Mouse (Mus musculus): ENCODE measurements around the gene Dazap1.

The Dazap1 gene

GRCm38 (mm10) chr10:80271186-80271843, 10.0 kb downstream of the Dazap1 start:
- DNase-seq (ENCODE audit: low read depth, low spot score), result no peak

GRCm38 (mm10) chr10:80271870-80272585, 10.7 kb downstream of the Dazap1 start:
- no peak for DNase-seq (ENCODE audit: low read depth, low spot score)

GRCm38 (mm10) chr10:80273847-80274246, 12.6 kb downstream of the Dazap1 start:
- no peak for DNase-seq (ENCODE audit: low read depth, low spot score)

GRCm38 (mm10) chr10:80276238-80276637, 15.0 kb downstream of the Dazap1 start:
- no peak for DNase-seq (ENCODE audit: low read depth, low spot score)

GRCm38 (mm10) chr10:80278390-80278789, 17.1 kb downstream of the Dazap1 start:
- no peak for DNase-seq (ENCODE audit: low read depth, low spot score)

GRCm38 (mm10) chr10:80279273-80279672, 18.0 kb downstream of the Dazap1 start:
- no peak for DNase-seq (ENCODE audit: low read depth, low spot score)

- no peak for DNase-seq (ENCODE audit: low read depth, low spot score)
These were observed 20.0 kb downstream of the Dazap1 start for GRCm38 (mm10) chr10:80281304-80281703.

- no peak for DNase-seq (ENCODE audit: low read depth, low spot score)
These were observed 20.7 kb downstream of the Dazap1 start for GRCm38 (mm10) chr10:80281921-80282371.

GRCm38 (mm10) chr10:80282481-80283441, 21.5 kb downstream of the Dazap1 start:
- no peak for DNase-seq (ENCODE audit: low read depth, low spot score)

- no peak for DNase-seq (ENCODE audit: low read depth, low spot score)
These were observed 24.2 kb downstream of the Dazap1 start for GRCm38 (mm10) chr10:80285222-80286070.

GRCm38 (mm10) chr10:80288097-80288496, 26.8 kb downstream of the Dazap1 start:
- no peak for DNase-seq (ENCODE audit: low read depth, low spot score)

GRCm38 (mm10) chr10:80288657-80289056, 27.4 kb downstream of the Dazap1 start:
- DNase-seq (ENCODE audit: low read depth, low spot score), result no peak

- DNase-seq (ENCODE audit: low read depth, low spot score), result peak; percentile 96
These were observed 31.2 kb downstream of the Dazap1 start, which contains the start of gene Rps15 for GRCm38 (mm10) chr10:80292251-80293146. TSS of gene Rps15 (plus strand) at chr10:80292453.

GRCm38 (mm10) chr10:80293325-80293724, 32.0 kb downstream of the Dazap1 start:
- DNase-seq (ENCODE audit: low read depth, low spot score), result peak; percentile 52

- peak; percentile 52 for DNase-seq (ENCODE audit: low read depth, low spot score)
These were observed 33.0 kb downstream of the Dazap1 start for GRCm38 (mm10) chr10:80294311-80294710.

GRCm38 (mm10) chr10:80294788-80295303, 33.6 kb downstream of the Dazap1 start:
- DNase-seq (ENCODE audit: low read depth, low spot score), result no peak

- DNase-seq (ENCODE audit: low read depth, low spot score), result peak; percentile 57
These were observed 34.5 kb downstream of the Dazap1 start, which contains the start of gene Apc2 for GRCm38 (mm10) chr10:80295618-80296425. TSS of gene Apc2 (plus strand) at chr10:80295977.

- no peak for DNase-seq (ENCODE audit: low read depth, low spot score)
These were observed 35.5 kb downstream of the Dazap1 start for GRCm38 (mm10) chr10:80296824-80297223.

All from 3T3-L1 (cell line).